18 mouse cellular contexts compared by ENCODE assay signal in genomic region chr11:74865252-74865651, GRCm38 (mm10).
"Had no signal": no experiment of that assay in that cellular context is flagged by ENCODE, and none has a peak within 500 bp of the region (broad histone marks: within the 10 kb centered on the region; RNA-seq: fewer than 3 reads in every experiment).

No protein-coding gene starts in this region.

- H3K27me3 ChIP-seq: midbrain, embryonic 12.5 days; neural tube, embryonic 13.5 days; neural tube, embryonic 15.5 days had no signal

- ATAC-seq: midbrain, embryonic 16.5 days had no signal

- H3K4me1 ChIP-seq: midbrain, embryonic 10.5 days had no signal

- H3K9me3 ChIP-seq: midbrain, embryonic 10.5 days; midbrain, embryonic 12.5 days; neural tube, embryonic 13.5 days; neural tube, embryonic 15.5 days had no signal

- H3K27ac ChIP-seq: midbrain, embryonic 10.5 days; midbrain, embryonic 12.5 days; neural tube, embryonic 13.5 days; neural tube, embryonic 15.5 days had no signal

- H3K4me2 ChIP-seq: lung, embryonic 14.5 days; midbrain, embryonic 12.5 days; neural tube, embryonic 13.5 days; neural tube, embryonic 15.5 days had no signal

- H3K4me3 ChIP-seq: midbrain, embryonic 10.5 days; midbrain, embryonic 12.5 days; myocyte; neural tube, embryonic 13.5 days; neural tube, embryonic 15.5 days had no signal

- H3K9ac ChIP-seq: lung, embryonic 14.5 days; midbrain, embryonic 12.5 days; neural tube, embryonic 13.5 days; neural tube, embryonic 15.5 days had no signal

- DNase-seq: lung, embryonic 14.5 days; lung, postnatal 10 days; lung, postnatal 4 days; midbrain, embryonic 14.5 days; retina, postnatal 1 day; right cerebral cortex, adult 18-20 months; right cerebral cortex, postnatal 25 days; right cerebral cortex, postnatal 4 days; spleen, adult 18-20 months; thymus, adult 18-20 months; thymus, postnatal 14 days; thymus, postnatal 36 days had no signal
